Mouse (Mus musculus) heart, postnatal 0 days (tissue): ENCODE measurements around the gene Med9.

Experiments used
- CTCF ChIP-seq: IDR thresholded peaks from 2 replicates; pipeline ENCODE4 v1.5.1; 2016; ENCODE audit warnings: antibody characterized with exemption, control low read depth, low read depth
- EP300 ChIP-seq: IDR thresholded peaks from 2 replicates; pipeline ENCODE4 v1.6.1; 2016; ENCODE audit warnings: antibody characterized with exemption, low read depth

- TF ChIP-seq EP300 (no peak), CTCF (no peak)
Measured at GRCm38 (mm10) chr11:59975241-59975640, 27.2 kb downstream of the Med9 start.
